Mouse (Mus musculus) lung, adult 2 months (tissue): ENCODE measurements at regions not wholly inside any gene's neighbourhood (a gene's known extent, or its start where the extent isn't known, plus 50 kb on each side); places are given as distances from the start of the nearest gene placed in this dataset.

Experiments used
- DNase-seq: peaks from one replicate; pipeline ENCODE4 v3.0.0; 2022
- H3K4me1 ChIP-seq: fragments of 200-500 bp; 2 replicates; pipeline ENCODE4 v1.6.1; 2011; ENCODE audit warnings: low read length; ENCODE audit not compliant: control insufficient read depth, insufficient read depth
- H3K4me3 ChIP-seq: fragments of 200-500 bp; replicated peaks from 2 replicates; pipeline ENCODE3; 2011; ENCODE audit warnings: low read depth, mild to moderate bottlenecking, control low read depth, low read length; ENCODE audit errors: extremely low read depth
- CTCF ChIP-seq: fragments of 200-500 bp; IDR thresholded peaks from 2 replicates; pipeline ENCODE4 v1.5.1; 2011; ENCODE audit warnings: mild to moderate bottlenecking, low read length, control low read depth; ENCODE audit not compliant: insufficient read depth
- POLR2A ChIP-seq: fragments of 200-500 bp; IDR thresholded peaks from 2 replicates; pipeline ENCODE4 v1.6.1; 2011; ENCODE audit warnings: low read depth, mild to moderate bottlenecking, control low read depth, low read length, borderline replicate concordance; ENCODE audit errors: extremely low read depth
- WGBS: fragments of 180-500 bp; shearing (Covaris S2); methylation state at CpG from one replicate; pipeline ENCODE4 v1.1.7; 2018; 5-methylcytosine and 5-hydroxymethylcytosine counted together

GRCm38 (mm10) chr13:111179186-111179585 is 75.6 kb upstream of the Actbl2 start:
- WGBS = 69% methylated on average over 6 of the region's 6 CpGs
- no peak for DNase-seq
- H3K4me3 ChIP-seq = no peak overlapping the region
- H3K4me1 ChIP-seq = no peaks in the 10 kb centered on the region
- TF ChIP-seq CTCF = no peak
- TF ChIP-seq POLR2A = no peak

GRCm38 (mm10) chr13:111183293-111183692 is 71.5 kb upstream of the Actbl2 start:
- TF ChIP-seq CTCF = no peak
- no peak for TF ChIP-seq POLR2A
- H3K4me3 ChIP-seq = no peak overlapping the region
- no peak for DNase-seq
- WGBS = 75% methylated on average over 2 of the region's 2 CpGs
- H3K4me1 ChIP-seq = no peaks in the 10 kb centered on the region

GRCm38 (mm10) chr13:111185799-111186198 is 69.0 kb upstream of the Actbl2 start:
- H3K4me1 ChIP-seq = no peaks in the 10 kb centered on the region
- WGBS = 53% methylated on average over 4 of the region's 4 CpGs
- no peak for DNase-seq
- TF ChIP-seq POLR2A = no peak
- TF ChIP-seq CTCF = no peak
- no peak overlapping the region for H3K4me3 ChIP-seq

GRCm38 (mm10) chr13:111186833-111187232 is 68.0 kb upstream of the Actbl2 start:
- TF ChIP-seq POLR2A (no peak), CTCF (no peak)
- DNase-seq = no peak
- no peak overlapping the region for H3K4me3 ChIP-seq
- no peaks in the 10 kb centered on the region for H3K4me1 ChIP-seq
- WGBS = 78% methylated on average over 2 of the region's 2 CpGs

- Histone ChIP-seq H3K4me1 (no peaks in the 10 kb centered on the region), H3K4me3 (no peak overlapping the region)
- WGBS = 54% methylated on average over 2 of the region's 2 CpGs
- DNase-seq = no peak
- no peak for TF ChIP-seq POLR2A
- no peak for TF ChIP-seq CTCF
These were observed 60.9 kb upstream of the Actbl2 start for GRCm38 (mm10) chr13:111193919-111194318.

GRCm38 (mm10) chr13:111194337-111194736 is 60.5 kb upstream of the Actbl2 start:
- H3K4me3 ChIP-seq = no peak overlapping the region
- DNase-seq = no peak
- no peaks in the 10 kb centered on the region for H3K4me1 ChIP-seq
- 70% methylated on average over 7 of the region's 7 CpGs for WGBS
- no peak for TF ChIP-seq POLR2A

GRCm38 (mm10) chr13:111201532-111201931 is 53.3 kb upstream of the Actbl2 start:
- no peak overlapping the region for H3K4me3 ChIP-seq
- WGBS = 85% methylated on average over 3 of the region's 3 CpGs

GRCm38 (mm10) chr13:111204580-111205285 is 50.1 kb upstream of the Actbl2 start:
- WGBS = 83% methylated on average over 11 of the region's 11 CpGs

More at GRCm38 (mm10) chr13:111201532-111201931, 53.3 kb upstream of the Actbl2 start:
- no peak for TF ChIP-seq POLR2A
- TF ChIP-seq CTCF = no peak
- no peaks in the 10 kb centered on the region for H3K4me1 ChIP-seq
- no peak for DNase-seq

More at GRCm38 (mm10) chr13:111204580-111205285, 50.1 kb upstream of the Actbl2 start:
- DNase-seq = no peak
- H3K4me1 ChIP-seq = no peaks in the 10 kb centered on the region
- no peak for TF ChIP-seq CTCF
- TF ChIP-seq POLR2A = no peak
- no peak overlapping the region for H3K4me3 ChIP-seq
